Mouse (Mus musculus): Measurements from ENCODE around the gene Dnaja3.
"Not testable (repeated sequence)": the region's sequence is repeated elsewhere in the genome, so short reads cannot be mapped to it uniquely, and the experiment has no call there.

The Dnaja3 gene

DNA sequence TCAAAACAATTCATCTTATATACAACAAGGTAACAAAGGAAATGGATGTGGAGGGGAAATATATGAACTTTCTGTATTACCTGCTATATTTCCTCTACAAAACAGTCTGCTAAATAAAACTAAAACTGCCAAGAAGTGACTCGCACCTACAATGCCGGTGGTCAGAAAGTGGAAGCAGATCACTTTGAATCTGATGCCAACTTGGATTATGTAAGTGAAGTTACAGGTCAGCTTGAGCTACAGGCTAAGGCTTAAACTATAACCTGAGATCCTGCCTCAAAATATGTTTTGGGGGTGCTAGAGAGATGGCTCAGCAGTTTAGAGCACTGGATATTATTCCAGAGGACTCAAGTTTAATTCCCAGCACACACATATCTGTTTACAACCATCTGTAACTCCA, 25.9 kb downstream of the Dnaja3 start:
- peak; percentile 64 for DNase-seq (ENCODE audit: low read depth, low spot score)

DNA sequence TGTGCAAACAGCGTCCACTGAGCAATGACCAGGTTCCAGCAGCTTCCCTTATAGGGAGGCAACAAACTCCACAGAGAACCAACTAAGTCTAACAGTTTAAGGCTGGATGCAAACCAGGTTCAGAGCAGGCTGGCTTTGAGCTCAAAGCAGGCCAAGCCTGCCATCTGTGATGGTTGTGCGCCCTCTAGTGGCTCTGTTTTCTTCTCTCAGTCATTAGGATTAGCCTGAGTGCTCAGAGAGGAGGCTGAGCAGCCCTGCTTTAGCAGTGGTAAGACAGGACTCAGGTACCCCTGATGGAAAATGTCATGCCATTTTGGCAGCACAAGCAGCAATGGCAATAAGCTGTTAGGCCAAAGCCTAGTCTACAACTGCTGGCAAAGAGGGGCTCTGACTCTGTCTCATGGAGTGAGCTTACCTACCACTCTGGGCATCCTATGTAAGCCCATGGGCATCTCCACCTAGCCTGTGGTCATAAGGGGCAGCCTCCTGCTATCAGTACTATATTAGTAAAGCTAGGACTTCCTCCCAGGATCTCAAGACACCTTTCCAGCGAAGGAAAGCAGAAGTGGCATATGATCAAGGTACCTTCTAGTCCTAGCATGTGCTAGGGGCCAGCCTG, 27.5 kb downstream of the Dnaja3 start:
- DNase-seq (ENCODE audit: low read depth, low spot score) = peak; percentile 98

DNA sequence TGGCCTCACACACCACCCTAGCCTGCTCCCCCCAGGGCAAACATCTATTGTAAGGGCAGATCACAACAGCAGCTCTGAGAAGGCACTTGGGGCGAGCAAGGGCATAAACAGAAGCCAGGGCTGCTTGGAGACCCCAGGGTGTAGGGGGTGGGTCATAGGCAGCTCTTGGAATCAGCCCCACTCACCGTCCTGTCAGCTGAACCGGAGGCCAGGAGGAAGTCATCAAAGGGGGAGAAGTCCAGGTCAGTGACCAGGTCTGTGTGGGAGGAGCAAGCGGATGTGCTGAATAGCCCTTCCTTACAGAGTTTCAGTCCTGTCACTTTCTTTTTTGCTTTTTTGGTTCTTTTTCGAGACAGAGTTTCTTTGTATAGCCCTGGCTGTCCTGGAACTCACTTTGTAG, 30.5 kb downstream of the Dnaja3 start:
- no peak for DNase-seq (ENCODE audit: low read depth, low spot score)

DNA sequence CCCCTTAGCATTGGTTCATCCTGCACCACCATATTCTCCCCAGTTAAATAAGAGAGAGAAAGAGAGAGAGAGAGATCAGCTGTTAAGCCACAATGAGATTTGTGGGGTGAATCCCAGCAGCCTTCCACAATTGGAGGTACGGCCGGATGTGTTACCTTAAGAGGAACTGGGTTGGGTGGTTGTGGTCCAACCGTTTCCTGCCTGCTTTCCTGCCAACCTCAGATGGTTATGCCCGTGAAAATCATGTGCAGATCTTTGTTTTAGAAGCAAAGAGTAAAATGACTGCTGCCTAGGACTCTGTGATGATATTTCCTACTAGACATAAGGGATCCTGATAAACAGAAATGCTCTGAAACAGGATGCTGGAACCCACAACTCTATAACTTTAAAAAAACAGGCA, 34.3 kb downstream of the Dnaja3 start:
- DNase-seq (ENCODE audit: low read depth, low spot score) = no peak

DNA sequence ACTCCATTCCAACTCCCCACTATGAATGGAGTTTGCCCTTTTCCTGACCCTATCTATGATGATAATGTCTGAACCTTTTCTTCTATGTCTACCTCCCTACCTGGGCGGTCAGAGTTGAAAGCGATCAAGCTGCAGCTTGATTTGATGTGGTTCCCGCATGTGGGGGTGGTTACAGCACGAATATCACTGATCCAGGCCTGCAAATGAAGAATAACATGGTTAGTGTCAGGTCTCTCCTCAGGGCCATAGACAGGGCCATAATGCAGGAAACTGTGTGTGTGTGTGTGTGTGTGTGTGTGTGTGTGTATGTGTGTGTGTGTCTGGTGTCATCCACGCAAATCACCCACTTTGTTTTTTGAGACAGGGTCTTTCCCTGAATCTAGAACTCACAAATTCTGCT, 37.0 kb downstream of the Dnaja3 start:
- DNase-seq (ENCODE audit: low read depth, low spot score) = no peak

DNA sequence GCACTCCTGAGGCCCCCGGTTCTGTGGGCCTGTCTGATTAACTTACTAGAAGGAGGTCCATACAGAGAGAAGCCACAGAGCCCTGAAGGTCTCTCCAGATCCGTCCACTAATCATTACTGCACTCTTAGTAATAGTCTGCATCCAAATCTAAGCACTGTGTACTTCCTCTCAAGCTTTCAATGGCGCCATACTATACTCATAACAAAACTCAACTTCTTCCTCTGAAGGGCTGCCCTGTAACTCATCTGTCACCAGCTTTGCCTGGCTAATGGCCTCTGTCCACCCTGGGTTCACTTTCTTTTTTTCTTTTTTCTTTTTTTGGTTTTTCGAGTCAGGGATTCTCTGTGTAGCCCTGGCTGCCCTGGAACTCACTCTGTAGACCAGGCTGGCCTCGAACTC, 38.3 kb downstream of the Dnaja3 start:
- DNase-seq (ENCODE audit: low read depth, low spot score) = no peak

DNA sequence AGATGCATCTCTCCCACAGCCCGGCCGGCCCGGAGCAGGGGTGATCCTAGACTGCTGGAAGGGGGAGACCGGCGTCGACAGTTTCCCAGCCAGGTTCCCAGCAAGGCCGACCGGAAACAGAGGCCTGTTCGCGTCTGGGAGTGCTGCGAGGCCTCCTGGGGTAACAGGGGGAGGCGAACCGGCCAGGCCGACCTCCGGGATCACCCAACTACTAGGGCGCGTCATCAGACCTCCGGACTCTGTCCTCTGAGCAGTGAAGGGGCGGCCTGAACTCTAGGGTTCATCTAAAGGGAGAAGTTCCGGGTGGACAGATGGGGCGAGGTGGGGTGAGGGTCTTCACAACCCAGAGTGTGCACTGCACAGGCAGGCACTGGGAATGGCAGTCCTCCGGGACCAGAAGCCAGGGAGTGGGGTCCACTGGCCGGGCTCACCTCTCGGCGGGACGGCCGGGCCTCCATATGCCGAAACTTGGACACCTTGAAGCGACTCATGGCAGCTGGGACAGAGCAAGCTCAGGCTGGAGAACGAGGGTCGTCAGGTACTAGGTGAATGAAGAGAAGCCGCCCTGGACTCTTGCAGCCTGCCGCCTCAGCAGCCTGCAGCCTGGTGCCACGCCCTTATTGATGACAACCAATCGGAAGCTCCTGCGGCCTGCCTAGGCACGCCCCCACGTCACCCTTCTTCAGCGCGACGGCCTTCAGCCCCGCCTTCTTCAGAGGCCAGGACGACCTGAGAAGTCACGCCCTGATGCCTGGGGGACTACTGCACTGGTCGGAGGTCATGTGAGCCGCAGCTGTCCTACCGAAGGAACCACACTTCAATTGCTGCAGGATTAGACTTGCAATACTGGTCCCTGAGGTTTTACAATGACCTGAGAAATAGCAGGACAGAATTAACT, 39.6 kb downstream of the Dnaja3 start, which contains the start of gene Coro7:
Gene Coro7, minus strand, starts transcription at position 657 of the 898 bp plus-strand sequence.
- peak; percentile 98 for DNase-seq (ENCODE audit: low read depth, low spot score)

DNA sequence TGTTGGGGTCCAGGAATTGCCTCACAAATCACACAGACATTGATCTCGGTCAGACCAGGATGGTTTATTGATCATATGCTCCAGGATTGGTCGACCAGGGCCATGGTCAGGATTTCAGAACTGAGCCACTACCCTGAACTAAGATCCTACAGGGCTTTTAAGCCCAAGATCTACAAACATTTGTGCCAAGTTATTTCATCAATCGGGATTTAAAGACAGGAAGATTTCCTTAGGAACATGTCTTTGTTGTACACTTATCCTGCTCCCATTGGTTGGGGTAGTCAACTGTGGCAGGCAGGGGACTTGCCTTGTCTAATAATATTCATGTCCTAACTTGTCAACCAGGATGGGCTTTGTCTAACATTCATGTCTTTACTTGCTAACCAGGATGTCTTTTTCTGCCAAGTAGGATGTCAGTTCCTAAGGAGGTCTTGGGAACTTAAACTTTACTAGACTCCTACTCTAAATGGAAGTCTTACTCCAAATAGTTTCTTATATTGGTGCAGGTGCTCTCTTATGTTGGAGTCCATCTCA, 41.2 kb downstream of the Dnaja3 start:
- DNase-seq (ENCODE audit: low read depth, low spot score) = not testable (repeated sequence)

DNA sequence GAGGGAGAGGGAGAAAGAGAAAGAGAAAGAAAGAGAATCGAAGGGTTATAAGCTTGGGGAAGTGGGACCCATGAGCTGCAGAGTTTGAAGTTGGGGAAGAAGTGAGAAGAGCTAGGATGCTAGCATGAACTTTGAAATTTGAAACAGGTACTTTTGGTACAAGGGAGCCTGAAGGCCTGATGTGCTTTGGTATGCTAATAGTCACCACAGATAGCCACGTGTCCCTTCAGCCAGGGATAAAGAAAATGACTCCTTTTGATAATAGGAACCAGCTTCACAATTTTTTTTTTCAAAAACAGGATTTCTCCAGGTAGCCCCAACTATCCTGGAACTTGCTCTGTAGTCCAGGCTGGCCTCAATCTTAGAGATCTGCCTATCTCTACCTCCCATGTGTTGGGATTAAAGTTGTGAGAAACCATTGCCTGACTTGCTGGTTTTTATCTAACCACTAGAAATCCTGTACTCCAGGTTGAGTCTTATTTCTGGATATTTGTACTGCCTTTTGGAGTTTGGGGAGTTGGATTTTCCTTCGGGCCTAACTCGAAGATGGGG, 42.9 kb downstream of the Dnaja3 start:
- DNase-seq (ENCODE audit: low read depth, low spot score) = peak; percentile 31

DNA sequence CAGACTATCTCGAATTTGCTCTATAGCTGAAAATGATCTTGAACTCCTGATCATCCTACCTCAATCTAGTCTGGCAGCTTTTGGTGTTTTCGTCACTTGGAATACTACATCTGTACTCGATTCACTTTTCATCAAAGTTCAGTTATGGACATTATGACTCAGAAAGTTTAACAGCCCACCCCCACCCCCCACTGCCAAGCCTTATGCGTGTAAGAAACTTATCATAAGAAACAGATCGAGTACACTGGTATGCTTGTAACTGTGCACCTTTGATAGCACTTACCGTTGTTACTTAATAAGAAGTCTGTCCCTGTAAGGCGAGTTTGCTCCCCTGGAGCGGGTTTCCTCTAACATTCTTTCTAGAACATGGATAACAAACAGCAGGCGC, 43.4 kb downstream of the Dnaja3 start:
- DNase-seq (ENCODE audit: low read depth, low spot score) = no peak

DNA sequence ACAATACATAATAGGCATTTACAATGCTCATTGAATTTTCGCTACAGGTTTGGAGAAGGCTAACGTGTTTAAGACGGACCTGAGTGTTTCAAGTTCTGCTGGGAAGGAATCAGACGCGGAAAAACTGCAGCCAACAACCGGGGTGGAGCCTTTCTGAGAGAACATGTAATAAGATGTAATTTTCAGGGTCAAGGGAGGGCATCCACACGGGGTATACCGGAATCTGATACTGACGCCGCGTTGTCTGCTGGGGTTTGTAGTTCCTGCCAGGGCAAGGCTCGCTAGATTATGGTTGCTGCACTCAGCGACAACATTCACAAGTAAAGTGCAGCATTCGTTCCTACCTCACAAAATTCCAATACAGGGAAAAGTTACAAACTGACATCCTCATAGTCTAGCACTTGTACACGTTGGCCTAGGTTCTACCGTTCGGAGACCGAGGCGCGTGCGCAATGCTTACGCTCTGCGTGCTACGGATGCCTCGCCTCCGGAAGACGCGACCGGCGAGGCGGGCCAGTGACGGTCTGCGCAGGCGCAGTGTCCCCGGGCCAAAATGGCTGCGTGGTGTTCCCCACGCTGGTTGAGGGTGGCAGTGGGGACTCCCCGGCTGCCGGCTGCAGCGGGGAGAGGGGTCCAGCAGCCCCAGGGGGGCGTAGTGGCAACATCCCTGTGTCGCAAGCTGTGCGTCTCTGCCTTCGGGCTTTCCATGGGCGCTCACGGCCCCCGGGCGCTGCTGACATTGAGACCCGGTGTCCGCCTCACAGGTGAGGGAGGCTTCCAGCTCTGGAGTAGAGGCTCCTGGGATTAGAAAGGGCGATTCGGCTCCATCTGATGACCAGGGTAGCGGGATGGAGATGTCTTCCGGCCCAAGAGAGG, 44.0 kb downstream of the Dnaja3 start:
- DNase-seq (ENCODE audit: low read depth, low spot score) = peak; percentile 96

DNA sequence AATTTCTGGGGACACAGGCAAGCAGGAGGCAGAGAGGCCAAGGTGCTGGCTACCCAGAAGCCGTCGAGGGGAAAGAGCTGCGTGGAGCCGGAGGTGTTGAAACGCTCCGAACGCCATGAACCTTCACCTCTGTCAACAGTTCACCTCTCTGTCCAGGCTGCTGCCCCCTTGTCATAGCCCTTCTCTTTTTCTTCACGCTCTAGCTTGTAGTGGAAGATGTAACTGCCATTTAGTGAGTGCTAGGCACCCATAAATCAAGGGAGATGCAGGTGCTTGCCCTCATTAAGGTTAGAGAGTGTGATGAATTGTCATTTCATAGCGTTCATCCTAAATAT, 44.6 kb downstream of the Dnaja3 start:
- no peak for DNase-seq (ENCODE audit: low read depth, low spot score)

DNA sequence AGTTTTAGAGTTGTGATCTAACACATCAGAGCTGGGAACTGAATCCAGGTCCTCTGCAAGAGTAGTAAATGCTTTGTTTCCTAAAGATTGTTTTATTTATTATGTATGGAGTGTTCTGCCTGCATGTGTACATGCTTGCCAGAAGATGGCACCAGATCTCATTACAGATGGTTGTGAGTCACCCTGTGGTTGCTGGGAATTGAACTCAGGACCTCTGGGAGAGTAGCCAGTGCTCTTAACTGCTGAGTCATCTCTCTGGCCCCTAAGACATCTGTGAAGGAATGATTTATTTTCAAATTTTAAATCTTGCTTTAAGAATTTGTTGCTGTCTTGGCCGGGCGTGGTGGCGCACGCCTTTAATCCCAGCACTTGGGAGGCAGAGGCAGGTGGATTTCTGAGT, 49.6 kb downstream of the Dnaja3 start:
- peak; percentile 75 for DNase-seq (ENCODE audit: low read depth, low spot score)

DNA sequence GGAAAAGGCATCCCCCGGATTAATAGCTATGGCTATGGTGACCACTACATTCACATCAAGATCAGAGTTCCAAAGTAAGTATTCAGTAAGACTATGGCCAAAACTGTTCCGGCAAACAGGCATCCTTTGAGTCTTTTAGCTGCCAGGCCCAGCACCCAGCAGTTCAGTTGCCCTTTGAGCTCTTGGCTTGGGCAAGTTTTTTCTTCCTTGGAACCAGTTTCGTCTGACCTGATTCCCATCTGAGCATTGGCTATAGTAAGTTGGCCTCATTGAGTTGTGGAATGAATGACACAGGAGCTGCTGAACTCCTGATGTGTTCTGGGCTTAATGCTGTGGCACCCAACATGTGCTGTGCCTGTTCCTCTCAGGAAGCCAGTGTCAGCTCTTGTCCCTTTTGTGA, 61.4 kb downstream of the Dnaja3 start:
- DNase-seq (ENCODE audit: low read depth, low spot score) = no peak

DNA sequence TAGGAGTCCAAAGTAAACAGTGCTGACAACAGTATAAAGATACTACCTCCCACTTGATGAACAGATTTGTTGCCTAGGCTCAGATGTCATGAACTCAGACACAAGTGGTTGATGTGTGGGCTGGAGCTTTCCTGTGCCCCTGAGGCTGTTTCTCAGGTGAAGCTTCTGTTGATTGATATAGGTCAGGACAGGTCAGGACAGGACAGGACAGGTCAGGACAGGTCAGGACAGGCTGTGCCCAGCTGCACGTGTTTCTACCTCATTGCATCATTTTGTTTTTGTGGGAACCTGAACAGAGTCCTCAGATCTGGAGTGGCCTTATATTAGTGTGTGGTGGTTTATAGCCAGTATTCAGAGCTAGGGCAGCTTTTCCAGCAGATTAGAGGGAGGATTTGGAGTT, 62.9 kb downstream of the Dnaja3 start:
- no peak for DNase-seq (ENCODE audit: low read depth, low spot score)

DNA sequence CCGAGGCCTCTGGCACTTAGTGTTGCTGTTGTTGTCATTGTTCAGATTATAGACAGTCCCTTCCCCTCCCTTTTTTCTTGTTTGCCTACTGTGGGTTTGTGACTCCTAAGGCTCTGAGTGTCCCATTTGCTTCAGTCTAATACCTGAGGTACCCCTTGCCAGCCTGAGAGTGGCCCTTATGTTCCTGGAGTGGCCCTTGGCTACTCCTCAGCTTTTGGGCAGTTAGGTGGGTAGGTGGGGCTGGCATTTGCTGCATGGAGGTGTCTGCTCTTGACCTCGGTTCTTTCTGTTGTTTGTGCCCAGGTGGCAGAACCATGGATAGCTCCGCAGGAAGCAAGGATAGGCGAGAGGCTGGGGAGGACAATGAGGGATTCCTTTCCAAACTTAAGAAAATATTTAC, 65.8 kb downstream of the Dnaja3 start:
- DNase-seq (ENCODE audit: low read depth, low spot score) = no peak

DNA sequence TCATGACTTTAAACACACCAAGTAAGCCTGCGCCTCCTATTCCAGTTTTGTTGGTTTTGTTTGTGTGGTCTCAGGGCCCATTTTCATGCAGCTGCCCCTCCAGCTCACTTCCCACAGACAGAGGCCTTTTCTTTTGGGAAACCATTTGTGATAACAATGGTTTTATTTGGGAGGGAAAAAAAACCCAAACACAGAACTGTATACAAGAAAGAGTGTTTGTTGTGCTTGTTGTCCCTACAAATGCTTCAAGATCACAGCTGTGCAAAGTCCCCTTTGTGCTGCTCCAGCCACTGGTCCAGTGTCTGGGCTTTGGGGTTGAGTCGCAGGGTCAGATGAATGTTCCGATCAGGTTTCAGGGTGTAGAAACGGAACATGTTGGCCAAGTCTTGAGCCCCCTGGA, 71.4 kb downstream of the Dnaja3 start:
- no peak for DNase-seq (ENCODE audit: low read depth, low spot score)

DNA sequence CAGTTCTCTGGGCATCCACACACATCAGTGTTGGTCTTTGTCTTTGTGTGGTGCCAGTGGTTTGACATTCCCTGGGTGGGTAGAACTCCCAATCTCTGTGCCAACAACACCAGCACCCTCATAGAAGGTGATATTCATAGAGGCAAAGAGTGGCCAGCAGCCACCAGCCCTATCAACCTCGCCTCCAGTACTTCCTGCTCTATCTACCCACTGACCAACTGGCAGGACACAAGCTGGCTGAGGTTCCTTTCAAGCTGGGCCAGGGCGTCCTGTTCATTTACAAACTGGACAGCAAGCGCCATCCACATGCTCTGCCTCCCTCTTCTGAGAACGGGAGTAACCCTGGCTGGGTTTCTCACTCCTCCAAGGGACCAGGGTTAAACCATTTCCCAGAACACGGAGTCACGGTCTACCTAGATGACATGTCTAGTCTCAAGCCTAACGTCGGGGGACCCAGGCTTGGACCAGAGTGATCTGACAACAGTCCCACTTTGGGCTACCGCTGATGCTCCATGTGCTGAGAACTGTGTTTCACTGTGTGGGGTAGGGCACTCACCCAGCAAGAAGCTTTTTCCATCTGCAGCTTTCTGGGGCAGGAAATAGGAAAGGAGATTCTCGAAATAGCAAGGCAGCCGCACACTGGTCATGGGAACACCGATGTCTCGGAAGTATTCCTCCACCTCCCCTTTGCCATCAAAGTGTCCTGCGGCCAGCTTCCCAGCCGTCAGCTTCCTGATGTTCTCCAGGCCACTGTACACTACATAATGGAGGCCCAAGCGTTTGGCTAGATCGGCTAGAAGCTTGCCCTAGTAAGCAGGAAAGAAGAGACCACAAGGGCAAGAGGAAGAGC, 74.3 kb downstream of the Dnaja3 start:
- no peak for DNase-seq (ENCODE audit: low read depth, low spot score)

DNA sequence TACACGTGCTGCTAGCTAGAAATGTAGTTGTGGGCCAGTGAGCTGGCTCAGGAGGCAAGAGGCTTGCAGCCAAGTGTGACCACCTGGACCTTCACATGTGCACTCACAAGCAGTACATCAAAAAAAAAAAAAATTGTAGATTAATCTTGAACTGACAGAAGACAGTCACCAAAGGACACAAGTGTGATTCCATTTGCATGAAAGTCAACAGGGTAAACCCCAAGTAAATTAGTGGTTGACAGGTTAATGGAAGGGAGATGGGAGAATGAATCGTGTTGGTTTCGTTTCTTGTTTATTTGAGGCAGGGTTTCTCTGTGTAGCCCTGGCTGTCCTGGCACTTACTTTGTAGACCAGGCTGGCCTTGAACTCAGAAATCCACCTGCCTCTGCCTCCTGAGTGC, 78.1 kb downstream of the Dnaja3 start:
- DNase-seq (ENCODE audit: low read depth, low spot score) = no peak

DNA sequence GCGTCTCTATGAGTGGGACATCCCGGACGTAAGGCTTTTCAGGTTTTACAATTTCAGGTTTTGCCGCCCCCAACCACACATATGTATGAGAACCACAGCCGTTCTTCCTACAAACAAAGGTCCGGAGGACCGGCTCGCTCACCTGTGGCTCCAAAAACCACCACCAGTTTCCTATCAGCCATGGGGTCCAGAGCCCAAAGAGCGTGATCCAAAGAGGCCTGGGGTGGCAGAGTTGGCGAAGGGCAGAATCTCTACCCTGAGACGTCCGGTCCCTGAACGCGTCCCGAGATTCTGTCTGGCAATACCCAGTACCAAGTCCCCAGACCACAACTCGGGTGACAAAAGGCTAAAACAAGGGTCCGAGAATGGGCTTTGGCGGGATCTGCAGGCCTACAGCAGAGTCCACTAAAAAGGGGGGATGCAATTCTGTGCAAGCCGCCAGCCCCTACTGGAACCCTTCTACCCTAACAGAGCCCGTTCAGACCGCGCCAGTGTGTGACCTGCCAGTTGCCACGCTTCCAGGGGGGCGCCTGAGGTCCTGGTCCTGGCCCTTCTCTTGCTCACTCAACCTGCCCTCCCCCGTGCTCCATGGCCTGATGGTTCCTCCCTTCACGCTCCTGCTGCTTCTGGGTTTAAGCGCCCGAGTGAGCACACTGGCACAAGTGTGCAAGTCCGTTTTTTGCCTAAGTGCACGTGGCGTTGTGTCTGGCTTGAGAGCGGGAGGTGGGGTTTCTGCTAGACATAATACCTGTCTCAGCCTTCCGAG, 79.1 kb downstream of the Dnaja3 start, which contains the start of gene Nmral1:
Gene Nmral1, minus strand, starts transcription at position 604 of the 766 bp plus-strand sequence.
- DNase-seq (ENCODE audit: low read depth, low spot score) = peak; percentile 84

Data from 3T3-L1 (cell line).